Mouse (Mus musculus): ENCODE measurements at regions not wholly inside any gene's neighbourhood (a gene's known extent, or its start where the extent isn't known, plus 50 kb on each side); places are given as distances from the start of the nearest gene placed in this dataset.

DNA sequence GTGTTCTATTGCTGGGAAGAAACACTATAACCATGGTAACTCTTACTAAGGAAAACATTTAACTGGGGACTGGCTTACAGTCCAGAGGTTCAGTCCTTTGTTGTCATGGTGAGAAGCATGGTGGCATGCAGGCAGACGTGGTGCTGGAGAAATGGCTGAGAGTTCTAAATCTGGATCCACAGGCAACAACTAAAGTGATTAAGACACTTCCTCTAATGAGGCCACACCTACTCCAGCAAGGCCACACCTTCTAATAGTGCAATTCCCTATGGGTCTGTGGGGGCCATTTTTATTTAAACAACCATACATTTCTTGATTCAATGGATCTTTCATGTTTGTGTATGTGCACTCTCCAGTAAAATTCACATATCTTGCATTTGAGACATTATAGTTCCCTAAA lies 151.4 kb upstream of the Ankrd55 start:
- Histone ChIP-seq H3K27ac (ENCODE audit: insufficient read depth, low read length) (no peak overlapping the region), H3K4me3 (ENCODE audit: extremely low read depth, insufficient read depth, insufficient read length) (no peak overlapping the region), H3K27me3 (ENCODE audit: control insufficient read depth, insufficient read depth, low read length) (no peaks in the 10 kb centered on the region), H3K4me1 (ENCODE audit: control insufficient read depth, insufficient read depth, insufficient read length) (no peaks in the 10 kb centered on the region; the same call in 1 of the 2 replicates), H3K36me3 (ENCODE audit: control insufficient read depth, insufficient read depth, low read length) (no peaks in the 10 kb centered on the region)
- no peak for DNase-seq (ENCODE audit: low read depth in 1 of 2, low spot score in 2 of 2)
- TF ChIP-seq CTCF (IDR thresholded peaks at IDR 0.05; ENCODE audit: extremely low read depth, insufficient read depth, insufficient read length, insufficient replicate concordance) (no peak), POLR2A (IDR thresholded peaks at IDR 0.05; ENCODE audit: low read depth, low read length) (no peak)
- 37% methylated on average over 1 of the region's 1 CpGs for WGBS

DNA sequence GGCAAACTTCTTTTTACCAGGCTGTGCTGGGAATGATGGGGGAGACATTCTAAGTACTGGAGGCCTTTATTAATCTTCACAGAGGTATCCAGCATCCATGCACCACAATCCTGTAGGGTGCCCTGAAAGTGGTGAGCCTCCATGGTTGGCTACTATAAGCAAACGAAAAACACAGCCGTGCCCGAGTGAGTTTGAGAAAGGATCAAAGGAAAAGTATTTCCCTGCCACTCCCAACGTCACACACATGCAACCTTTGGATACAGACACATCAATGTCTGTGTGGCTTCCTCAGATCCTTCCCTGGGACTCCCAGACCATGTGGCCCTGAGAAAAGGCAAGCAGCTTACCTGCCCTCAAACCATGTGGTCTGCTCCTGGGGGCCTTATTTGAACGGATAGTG lies 147.4 kb upstream of the Ankrd55 start:
- TF ChIP-seq CTCF (IDR thresholded peaks at IDR 0.05; ENCODE audit: extremely low read depth, insufficient read depth, insufficient read length, insufficient replicate concordance) (no peak), POLR2A (IDR thresholded peaks at IDR 0.05; ENCODE audit: low read depth, low read length) (no peak)
- H3K4me3 ChIP-seq (ENCODE audit: extremely low read depth, insufficient read depth, insufficient read length) = no peak overlapping the region
- H3K36me3 ChIP-seq (ENCODE audit: control insufficient read depth, insufficient read depth, low read length) = no peaks in the 10 kb centered on the region
- no peaks in the 10 kb centered on the region for H3K27me3 ChIP-seq (ENCODE audit: control insufficient read depth, insufficient read depth, low read length)
- no peak for DNase-seq (ENCODE audit: low read depth in 1 of 2, low spot score in 2 of 2)
- WGBS = 86% methylated on average over 5 of the region's 5 CpGs
- H3K4me1 ChIP-seq (ENCODE audit: control insufficient read depth, insufficient read depth, insufficient read length) = no peaks in the 10 kb centered on the region; the same call in 1 of the 2 replicates
- H3K27ac ChIP-seq (ENCODE audit: insufficient read depth, low read length) = no peak overlapping the region

- no peaks in the 10 kb centered on the region for H3K36me3 ChIP-seq (ENCODE audit: control insufficient read depth, insufficient read depth, low read length)
- no peaks in the 10 kb centered on the region for H3K27me3 ChIP-seq (ENCODE audit: control insufficient read depth, insufficient read depth, low read length)
- H3K27ac ChIP-seq (ENCODE audit: insufficient read depth, low read length) = no peak overlapping the region
- TF ChIP-seq CTCF (IDR thresholded peaks at IDR 0.05; ENCODE audit: extremely low read depth, insufficient read depth, insufficient read length, insufficient replicate concordance) = no peak
- no peak for TF ChIP-seq POLR2A (IDR thresholded peaks at IDR 0.05; ENCODE audit: low read depth, low read length)
- no peak overlapping the region for H3K4me3 ChIP-seq (ENCODE audit: extremely low read depth, insufficient read depth, insufficient read length)
- WGBS = 90% methylated on average over 7 of the region's 7 CpGs
- no peak for DNase-seq (ENCODE audit: low read depth in 1 of 2, low spot score in 2 of 2)
- H3K4me1 ChIP-seq (ENCODE audit: control insufficient read depth, insufficient read depth, insufficient read length) = no peaks in the 10 kb centered on the region
Observed at GRCm38 (mm10) chr13:112144393-112145348, 143.6 kb upstream of the Ankrd55 start.

GRCm38 (mm10) chr13:112152614-112153550 lies 135.4 kb upstream of the Ankrd55 start:
- DNase-seq (ENCODE audit: low read depth in 1 of 2, low spot score in 2 of 2) = no peak

DNA sequence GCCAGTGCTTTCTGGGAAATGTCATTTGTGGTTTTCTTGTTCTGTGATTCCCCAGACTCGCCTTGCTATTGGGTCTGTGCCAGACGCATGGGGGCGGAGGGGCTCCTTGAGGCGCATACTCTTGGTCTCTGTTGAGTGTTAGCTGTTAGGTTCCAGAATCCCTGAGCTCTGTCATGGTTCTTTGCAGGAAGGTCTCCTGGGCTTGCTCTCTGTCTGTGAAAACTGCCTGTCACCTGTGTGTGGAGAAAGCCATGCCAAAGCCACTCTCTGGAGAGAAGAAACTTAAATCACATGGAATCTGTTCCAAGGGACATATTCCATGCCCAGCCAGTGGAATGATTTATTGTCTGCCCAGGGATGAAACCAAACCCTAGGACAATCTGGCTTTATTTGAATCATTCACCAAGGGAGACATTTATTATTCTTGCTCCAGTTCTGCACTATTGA lies 134.5 kb upstream of the Ankrd55 start:
- Histone ChIP-seq H3K4me3 (ENCODE audit: extremely low read depth, insufficient read depth, insufficient read length) (no peak overlapping the region), H3K27me3 (ENCODE audit: control insufficient read depth, insufficient read depth, low read length) (no peaks in the 10 kb centered on the region), H3K36me3 (ENCODE audit: control insufficient read depth, insufficient read depth, low read length) (no peaks in the 10 kb centered on the region), H3K4me1 (ENCODE audit: control insufficient read depth, insufficient read depth, insufficient read length) (no peaks in the 10 kb centered on the region; the same call in 1 of the 2 replicates), H3K27ac (ENCODE audit: insufficient read depth, low read length) (no peak overlapping the region)
- DNase-seq (ENCODE audit: low read depth in 1 of 2, low spot score in 2 of 2) = no peak
- 47% methylated on average over 4 of the region's 4 CpGs for WGBS
- TF ChIP-seq CTCF (IDR thresholded peaks at IDR 0.05; ENCODE audit: extremely low read depth, insufficient read depth, insufficient read length, insufficient replicate concordance) (no peak), POLR2A (IDR thresholded peaks at IDR 0.05; ENCODE audit: low read depth, low read length) (no peak)

More at GRCm38 (mm10) chr13:112152614-112153550, 135.4 kb upstream of the Ankrd55 start:
- Histone ChIP-seq H3K4me1 (ENCODE audit: control insufficient read depth, insufficient read depth, insufficient read length) (no peaks in the 10 kb centered on the region; the same call in 1 of the 2 replicates), H3K27me3 (ENCODE audit: control insufficient read depth, insufficient read depth, low read length) (no peaks in the 10 kb centered on the region), H3K27ac (ENCODE audit: insufficient read depth, low read length) (no peak overlapping the region), H3K4me3 (ENCODE audit: extremely low read depth, insufficient read depth, insufficient read length) (no peak overlapping the region), H3K36me3 (ENCODE audit: control insufficient read depth, insufficient read depth, low read length) (no peaks in the 10 kb centered on the region)
- 60% methylated on average over 27 of the region's 27 CpGs for WGBS
- TF ChIP-seq CTCF (IDR thresholded peaks at IDR 0.05; ENCODE audit: extremely low read depth, insufficient read depth, insufficient read length, insufficient replicate concordance) (no peak), POLR2A (IDR thresholded peaks at IDR 0.05; ENCODE audit: low read depth, low read length) (no peak)

- Histone ChIP-seq H3K27ac (ENCODE audit: insufficient read depth, low read length) (no peak overlapping the region), H3K4me3 (ENCODE audit: extremely low read depth, insufficient read depth, insufficient read length) (no peak overlapping the region), H3K4me1 (ENCODE audit: control insufficient read depth, insufficient read depth, insufficient read length) (no peaks in the 10 kb centered on the region), H3K36me3 (ENCODE audit: control insufficient read depth, insufficient read depth, low read length) (no peaks in the 10 kb centered on the region), H3K27me3 (ENCODE audit: control insufficient read depth, insufficient read depth, low read length) (no peaks in the 10 kb centered on the region)
- no peak for TF ChIP-seq POLR2A (IDR thresholded peaks at IDR 0.05; ENCODE audit: low read depth, low read length)
- TF ChIP-seq CTCF (IDR thresholded peaks at IDR 0.05; ENCODE audit: extremely low read depth, insufficient read depth, insufficient read length, insufficient replicate concordance) = no peak
- WGBS = 82% methylated on average over 9 of the region's 9 CpGs
- DNase-seq (ENCODE audit: low read depth in 1 of 2, low spot score in 2 of 2) = no peak
Observed at GRCm38 (mm10) chr13:112159430-112160172, 128.7 kb upstream of the Ankrd55 start.

Data from spleen, adult 2 months (tissue).